Mouse (Mus musculus): ENCODE measurements around the gene Fgfr2. TPM values are rescaled to one million over a fixed set of nuclear protein-coding genes. Genes with fewer than 3 reads are reported as not detected.

Fgfr2 gene
- polyA plus RNA-seq, 1 experiment from 2014 or later: 86.9 TPM

GRCm38 (mm10) chr7:130972767-130973166 lies 2150.4 kb downstream of the Fgfr2 start:
- no peak overlapping the region for H3K27ac ChIP-seq (ENCODE audit: low read depth, low read length)
- no peaks in the 10 kb centered on the region for H3K9me3 ChIP-seq (ENCODE audit: control insufficient read depth, low read length)
- ATAC-seq (ENCODE audit: insufficient read depth, low FRiP score, low TSS enrichment) (no peak), DNase-seq (ENCODE audit: low spot score) (no peak)
- no peaks in the 10 kb centered on the region for H3K4me1 ChIP-seq (ENCODE audit: control insufficient read depth, insufficient read depth, low read length)
- H3K36me3 ChIP-seq (ENCODE audit: control insufficient read depth, insufficient read depth, low read length): no peaks in the 10 kb centered on the region
- H3K9ac ChIP-seq (ENCODE audit: low read length): no peak overlapping the region
- no peak overlapping the region for H3K4me3 ChIP-seq (ENCODE audit: low read depth, low read length)
- no peak overlapping the region for H3K4me2 ChIP-seq (ENCODE audit: low read depth)
- 87% methylated on average over 9 of the region's 9 CpGs for WGBS
- no peaks in the 10 kb centered on the region for H3K27me3 ChIP-seq (ENCODE audit: control insufficient read depth, insufficient read depth, low read length)

- Histone ChIP-seq H3K27ac (ENCODE audit: low read depth, low read length) (no peak overlapping the region), H3K9ac (ENCODE audit: low read length) (no peak overlapping the region), H3K9me3 (ENCODE audit: control insufficient read depth, low read length) (no peaks in the 10 kb centered on the region), H3K36me3 (ENCODE audit: control insufficient read depth, insufficient read depth, low read length) (no peaks in the 10 kb centered on the region), H3K4me3 (ENCODE audit: low read depth, low read length) (no peak overlapping the region), H3K27me3 (ENCODE audit: control insufficient read depth, insufficient read depth, low read length) (no peaks in the 10 kb centered on the region), H3K4me1 (ENCODE audit: control insufficient read depth, insufficient read depth, low read length) (no peaks in the 10 kb centered on the region), H3K4me2 (ENCODE audit: low read depth) (no peak overlapping the region)
- 60% methylated on average over 3 of the region's 3 CpGs for WGBS
- no peak for ATAC-seq (ENCODE audit: insufficient read depth, low FRiP score, low TSS enrichment)
- no peak for DNase-seq (ENCODE audit: low spot score)
Measured at GRCm38 (mm10) chr7:130969507-130969906, 2153.6 kb downstream of the Fgfr2 start.

- Histone ChIP-seq H3K27ac (ENCODE audit: low read depth, low read length) (no peak overlapping the region), H3K36me3 (ENCODE audit: control insufficient read depth, insufficient read depth, low read length) (no peaks in the 10 kb centered on the region), H3K9me3 (ENCODE audit: control insufficient read depth, low read length) (no peaks in the 10 kb centered on the region), H3K27me3 (ENCODE audit: control insufficient read depth, insufficient read depth, low read length) (no peaks in the 10 kb centered on the region), H3K4me1 (ENCODE audit: control insufficient read depth, insufficient read depth, low read length) (no peaks in the 10 kb centered on the region), H3K9ac (ENCODE audit: low read length) (no peak overlapping the region), H3K4me3 (ENCODE audit: low read depth, low read length) (no peak overlapping the region), H3K4me2 (ENCODE audit: low read depth) (no peak overlapping the region)
- no peak for ATAC-seq (ENCODE audit: insufficient read depth, low FRiP score, low TSS enrichment)
- DNase-seq (ENCODE audit: low spot score): no peak
- 89% methylated on average over 5 of the region's 5 CpGs for WGBS
Measured at GRCm38 (mm10) chr7:130969076-130969475, 2154.1 kb downstream of the Fgfr2 start.

- DNase-seq (ENCODE audit: low spot score): no peak
- Histone ChIP-seq H3K9me3 (ENCODE audit: control insufficient read depth, low read length) (no peaks in the 10 kb centered on the region), H3K4me3 (ENCODE audit: low read depth, low read length) (no peak overlapping the region), H3K4me2 (ENCODE audit: low read depth) (no peak overlapping the region), H3K4me1 (ENCODE audit: control insufficient read depth, insufficient read depth, low read length) (no peaks in the 10 kb centered on the region), H3K27ac (ENCODE audit: low read depth, low read length) (no peak overlapping the region), H3K36me3 (ENCODE audit: control insufficient read depth, insufficient read depth, low read length) (no peaks in the 10 kb centered on the region), H3K9ac (ENCODE audit: low read length) (no peak overlapping the region), H3K27me3 (ENCODE audit: control insufficient read depth, insufficient read depth, low read length) (no peaks in the 10 kb centered on the region)
- ATAC-seq (ENCODE audit: insufficient read depth, low FRiP score, low TSS enrichment): no peak
- 64% methylated on average over 7 of the region's 7 CpGs for WGBS
Measured at GRCm38 (mm10) chr7:130968537-130968936, 2154.6 kb downstream of the Fgfr2 start.

GRCm38 (mm10) chr7:130967901-130968300 lies 2155.2 kb downstream of the Fgfr2 start:
- H3K27me3 ChIP-seq (ENCODE audit: control insufficient read depth, insufficient read depth, low read length): no peaks in the 10 kb centered on the region
- no peak overlapping the region for H3K4me2 ChIP-seq (ENCODE audit: low read depth)
- WGBS: 95% methylated on average over 6 of the region's 6 CpGs
- no peak overlapping the region for H3K9ac ChIP-seq (ENCODE audit: low read length)
- H3K27ac ChIP-seq (ENCODE audit: low read depth, low read length): no peak overlapping the region
- no peaks in the 10 kb centered on the region for H3K9me3 ChIP-seq (ENCODE audit: control insufficient read depth, low read length)
- ATAC-seq (ENCODE audit: insufficient read depth, low FRiP score, low TSS enrichment) (no peak), DNase-seq (ENCODE audit: low spot score) (no peak)
- no peak overlapping the region for H3K4me3 ChIP-seq (ENCODE audit: low read depth, low read length)
- no peaks in the 10 kb centered on the region for H3K36me3 ChIP-seq (ENCODE audit: control insufficient read depth, insufficient read depth, low read length)
- no peaks in the 10 kb centered on the region for H3K4me1 ChIP-seq (ENCODE audit: control insufficient read depth, insufficient read depth, low read length)

- Histone ChIP-seq H3K27ac (ENCODE audit: low read depth, low read length) (no peak overlapping the region), H3K9ac (ENCODE audit: low read length) (no peak overlapping the region), H3K4me3 (ENCODE audit: low read depth, low read length) (no peak overlapping the region), H3K27me3 (ENCODE audit: control insufficient read depth, insufficient read depth, low read length) (no peaks in the 10 kb centered on the region), H3K36me3 (ENCODE audit: control insufficient read depth, insufficient read depth, low read length) (no peaks in the 10 kb centered on the region), H3K9me3 (ENCODE audit: control insufficient read depth, low read length) (no peaks in the 10 kb centered on the region), H3K4me2 (ENCODE audit: low read depth) (no peak overlapping the region), H3K4me1 (ENCODE audit: control insufficient read depth, insufficient read depth, low read length) (no peaks in the 10 kb centered on the region)
- ATAC-seq (ENCODE audit: insufficient read depth, low FRiP score, low TSS enrichment): no peak
- DNase-seq (ENCODE audit: low spot score): no peak
- 80% methylated on average over 6 of the region's 6 CpGs for WGBS
Measured at GRCm38 (mm10) chr7:130966876-130967275, 2156.3 kb downstream of the Fgfr2 start.

GRCm38 (mm10) chr7:130966451-130966850 lies 2156.7 kb downstream of the Fgfr2 start:
- no peak for DNase-seq (ENCODE audit: low spot score)
- WGBS: 67% methylated on average over 5 of the region's 5 CpGs
- no peaks in the 10 kb centered on the region for H3K36me3 ChIP-seq (ENCODE audit: control insufficient read depth, insufficient read depth, low read length)
- no peak overlapping the region for H3K27ac ChIP-seq (ENCODE audit: low read depth, low read length)
- H3K4me2 ChIP-seq (ENCODE audit: low read depth): no peak overlapping the region
- no peaks in the 10 kb centered on the region for H3K9me3 ChIP-seq (ENCODE audit: control insufficient read depth, low read length)
- no peaks in the 10 kb centered on the region for H3K27me3 ChIP-seq (ENCODE audit: control insufficient read depth, insufficient read depth, low read length)
- ATAC-seq (ENCODE audit: insufficient read depth, low FRiP score, low TSS enrichment): no peak
- no peak overlapping the region for H3K9ac ChIP-seq (ENCODE audit: low read length)
- H3K4me3 ChIP-seq (ENCODE audit: low read depth, low read length): no peak overlapping the region
- no peaks in the 10 kb centered on the region for H3K4me1 ChIP-seq (ENCODE audit: control insufficient read depth, insufficient read depth, low read length)

- no peaks in the 10 kb centered on the region for H3K4me1 ChIP-seq (ENCODE audit: control insufficient read depth, insufficient read depth, low read length)
- H3K4me3 ChIP-seq (ENCODE audit: low read depth, low read length): no peak overlapping the region
- no peaks in the 10 kb centered on the region for H3K36me3 ChIP-seq (ENCODE audit: control insufficient read depth, insufficient read depth, low read length)
- H3K9me3 ChIP-seq (ENCODE audit: control insufficient read depth, low read length): no peaks in the 10 kb centered on the region
- H3K4me2 ChIP-seq (ENCODE audit: low read depth): no peak overlapping the region
- no peaks in the 10 kb centered on the region for H3K27me3 ChIP-seq (ENCODE audit: control insufficient read depth, insufficient read depth, low read length)
- no peak overlapping the region for H3K27ac ChIP-seq (ENCODE audit: low read depth, low read length)
- no peak overlapping the region for H3K9ac ChIP-seq (ENCODE audit: low read length)
- WGBS: 70% methylated on average over 4 of the region's 4 CpGs
- no peak for DNase-seq (ENCODE audit: low spot score)
- no peak for ATAC-seq (ENCODE audit: insufficient read depth, low FRiP score, low TSS enrichment)
Measured at GRCm38 (mm10) chr7:130965909-130966365, 2157.2 kb downstream of the Fgfr2 start.

GRCm38 (mm10) chr7:130965396-130965795 lies 2157.8 kb downstream of the Fgfr2 start:
- Histone ChIP-seq H3K9ac (ENCODE audit: low read length) (no peak overlapping the region), H3K9me3 (ENCODE audit: control insufficient read depth, low read length) (no peaks in the 10 kb centered on the region), H3K36me3 (ENCODE audit: control insufficient read depth, insufficient read depth, low read length) (no peaks in the 10 kb centered on the region), H3K27ac (ENCODE audit: low read depth, low read length) (no peak overlapping the region), H3K4me2 (ENCODE audit: low read depth) (no peak overlapping the region), H3K4me3 (ENCODE audit: low read depth, low read length) (no peak overlapping the region), H3K4me1 (ENCODE audit: control insufficient read depth, insufficient read depth, low read length) (no peaks in the 10 kb centered on the region), H3K27me3 (ENCODE audit: control insufficient read depth, insufficient read depth, low read length) (no peaks in the 10 kb centered on the region)
- DNase-seq (ENCODE audit: low spot score): no peak
- WGBS: 89% methylated on average over 4 of the region's 4 CpGs
- no peak for ATAC-seq (ENCODE audit: insufficient read depth, low FRiP score, low TSS enrichment)
